Mouse (Mus musculus) heart, embryonic 14.5 days (tissue): ENCODE measurements around the gene Cdc37. TPM values are rescaled to one million over a fixed set of nuclear protein-coding genes. Genes with fewer than 3 reads are reported as not detected.
A peak's percentile ranks its signal among the peaks of the same experiment; 100 is the strongest.
"Not testable (repeated sequence)": the region's sequence is repeated elsewhere in the genome, so short reads cannot be mapped to it uniquely, and the experiment has no call there.

Experiments
- ATAC-seq: fragments of 200-750 bp; cut with Nextera tagmentation; 2 replicates; pipeline ENCODE4 v1.8.0; 2017; ENCODE audit warnings: low read depth, moderate TSS enrichment; ENCODE audit not compliant: insufficient number of reproducible peaks, insufficient read depth, low FRiP score
- H3K27ac ChIP-seq, 2 experiments: fragments of 200-500 bp in 1 of 2; fragments of 300-500 bp in 1 of 2; sonication (generic) in 1 of 2; replicated peaks in 1 of 2; 2 replicates each; pipeline ENCODE4 v1.5.1; 2012 to 2014; ENCODE audit warnings: low read depth in 2 of 2, low read length in 2 of 2, control low read depth in 1 of 2, mild to moderate bottlenecking in 1 of 2, mixed read lengths in 1 of 2; ENCODE audit not compliant: control insufficient read depth in 1 of 2, insufficient read depth in 1 of 2
- H3K27me3 ChIP-seq: fragments of 300-500 bp; sonication (generic); 2 replicates; pipeline ENCODE4 v1.6.1; 2014; ENCODE audit warnings: mild to moderate bottlenecking, low read length, control low read depth; ENCODE audit not compliant: control insufficient read depth, insufficient read depth
- H3K36me3 ChIP-seq: fragments of 300-500 bp; sonication (generic); 2 replicates; pipeline ENCODE4 v1.6.1; 2014; ENCODE audit warnings: mild to moderate bottlenecking, control low read depth, low read length, mixed read lengths; ENCODE audit not compliant: control insufficient read depth, insufficient read depth
- H3K4me1 ChIP-seq, 2 experiments: fragments of 200-500 bp in 1 of 2; fragments of 300-500 bp in 1 of 2; sonication (generic) in 1 of 2; 2 replicates each; pipeline ENCODE4 v1.6.1; 2012 to 2014; ENCODE audit warnings: low read length in 2 of 2, control low read depth in 1 of 2, mixed read lengths in 1 of 2; ENCODE audit not compliant: control insufficient read depth in 2 of 2, insufficient read depth in 2 of 2
- H3K4me2 ChIP-seq: fragments of 300-500 bp; sonication (generic); 2 replicates; pipeline ENCODE4 v1.6.1; 2014; ENCODE audit warnings: mild to moderate bottlenecking, low read length
- H3K4me3 ChIP-seq, 2 experiments: fragments of 200-500 bp in 1 of 2; fragments of 300-500 bp in 1 of 2; sonication (generic) in 1 of 2; 2 replicates each; pipeline ENCODE4 v1.5.1; 2012 to 2014; ENCODE audit warnings: low read length in 2 of 2, mild to moderate bottlenecking in 2 of 2, control low read depth in 1 of 2, low read depth in 1 of 2, moderate library complexity in 1 of 2; ENCODE audit not compliant: control insufficient read depth in 1 of 2, insufficient read depth in 1 of 2
- H3K9ac ChIP-seq: fragments of 300-500 bp; sonication (generic); 2 replicates; pipeline ENCODE4 v1.6.1; 2014; ENCODE audit warnings: mild to moderate bottlenecking, low read length
- H3K9me3 ChIP-seq: fragments of 300-500 bp; sonication (generic); 2 replicates; pipeline ENCODE4 v1.6.1; 2016; ENCODE audit warnings: low read length, control low read depth; ENCODE audit not compliant: control insufficient read depth
- WGBS: fragments of 180-500 bp; shearing (Covaris S2); extraction: QIAGEN DNeasy Blood & Tissue Kit; methylation state at CpG from one replicate; pipeline ENCODE4 v1.1.7; 2014; 5-methylcytosine and 5-hydroxymethylcytosine counted together
- polyA plus RNA-seq: library from polyadenylated mRNA; unstranded; fragments of >200 nt; fragmentation: Nextera tagmentation; extraction: Ambion mirVana; gene quantifications from 2 replicates; pipeline ENCODE4 v1.2.1, GENCODE M21; 2014

Cdc37 gene
- polyA plus RNA-seq: 209 and 212 TPM in 2 replicates

GRCm38 (mm10) chr9:21149654-21150419, at the start of gene Cdc37:
TSS of gene Cdc37 (minus strand) at chr9:21149982.
- H3K4me2 ChIP-seq: peak within 1 kb of the TSS; percentile 91
- peak within 1 kb of the TSS; percentile 90 for H3K9ac ChIP-seq
- H3K4me3 ChIP-seq: peak within 1 kb of the TSS; percentile 79 to 96
- WGBS: 3% methylated on average over 56 of the region's 56 CpGs
- H3K36me3 ChIP-seq: peaks cover 19% of the 10 kb centered on the region
- peak within 1 kb of the TSS; percentile 73 to 79 for H3K27ac ChIP-seq
- H3K27me3 ChIP-seq: no peaks in the 10 kb centered on the region
- peak; percentile 90 for ATAC-seq
- H3K9me3 ChIP-seq: no peaks in the 10 kb centered on the region
- peaks cover 22 to 53% of the 10 kb centered on the region in 2 experiments for H3K4me1 ChIP-seq

DNA sequence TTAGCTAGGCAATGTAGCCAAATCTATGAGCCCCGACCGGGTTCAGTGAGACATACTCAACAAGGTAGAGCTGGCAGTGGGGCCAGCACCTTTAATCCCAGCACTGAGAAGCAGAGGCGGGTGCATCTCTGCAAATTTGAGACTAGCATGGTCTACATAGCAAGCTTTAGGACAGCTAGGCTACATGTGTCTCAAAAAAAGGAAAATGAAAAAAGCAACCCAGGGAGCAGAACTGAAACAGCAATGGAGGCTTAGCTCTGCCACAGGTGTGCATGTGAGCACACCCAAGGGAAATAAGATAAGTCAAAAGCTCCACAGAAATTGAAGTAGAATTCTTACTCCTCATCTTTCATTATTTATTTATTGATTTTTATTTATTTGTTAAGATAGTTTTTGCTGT, 49.2 kb upstream of the Cdc37 start:
- no peak for ATAC-seq
- Histone ChIP-seq H3K9me3 (no peaks in the 10 kb centered on the region), H3K4me2 (no peak overlapping the region), H3K9ac (no peak overlapping the region), H3K36me3 (peaks cover 25% of the 10 kb centered on the region), H3K4me1 (no peaks in the 10 kb centered on the region; a peak in 1 of 4 replicates), H3K27ac (no peak overlapping the region), H3K4me3 (no peak overlapping the region), H3K27me3 (no peaks in the 10 kb centered on the region)
- WGBS: 91% methylated on average over 3 of the region's 3 CpGs

- 53% methylated on average over 4 of the region's 4 CpGs for WGBS
- peaks cover 27% of the 10 kb centered on the region for H3K36me3 ChIP-seq
- H3K4me1 ChIP-seq: no peaks in the 10 kb centered on the region; a peak in 1 of 4 replicates
- no peak overlapping the region for H3K4me3 ChIP-seq
- H3K27ac ChIP-seq: no peak overlapping the region
- no peaks in the 10 kb centered on the region for H3K9me3 ChIP-seq
- no peak overlapping the region for H3K4me2 ChIP-seq
- no peak for ATAC-seq
- no peak overlapping the region for H3K9ac ChIP-seq
- H3K27me3 ChIP-seq: no peaks in the 10 kb centered on the region
These were observed 48.2 kb upstream of the Cdc37 start for GRCm38 (mm10) chr9:21197981-21198380.

DNA sequence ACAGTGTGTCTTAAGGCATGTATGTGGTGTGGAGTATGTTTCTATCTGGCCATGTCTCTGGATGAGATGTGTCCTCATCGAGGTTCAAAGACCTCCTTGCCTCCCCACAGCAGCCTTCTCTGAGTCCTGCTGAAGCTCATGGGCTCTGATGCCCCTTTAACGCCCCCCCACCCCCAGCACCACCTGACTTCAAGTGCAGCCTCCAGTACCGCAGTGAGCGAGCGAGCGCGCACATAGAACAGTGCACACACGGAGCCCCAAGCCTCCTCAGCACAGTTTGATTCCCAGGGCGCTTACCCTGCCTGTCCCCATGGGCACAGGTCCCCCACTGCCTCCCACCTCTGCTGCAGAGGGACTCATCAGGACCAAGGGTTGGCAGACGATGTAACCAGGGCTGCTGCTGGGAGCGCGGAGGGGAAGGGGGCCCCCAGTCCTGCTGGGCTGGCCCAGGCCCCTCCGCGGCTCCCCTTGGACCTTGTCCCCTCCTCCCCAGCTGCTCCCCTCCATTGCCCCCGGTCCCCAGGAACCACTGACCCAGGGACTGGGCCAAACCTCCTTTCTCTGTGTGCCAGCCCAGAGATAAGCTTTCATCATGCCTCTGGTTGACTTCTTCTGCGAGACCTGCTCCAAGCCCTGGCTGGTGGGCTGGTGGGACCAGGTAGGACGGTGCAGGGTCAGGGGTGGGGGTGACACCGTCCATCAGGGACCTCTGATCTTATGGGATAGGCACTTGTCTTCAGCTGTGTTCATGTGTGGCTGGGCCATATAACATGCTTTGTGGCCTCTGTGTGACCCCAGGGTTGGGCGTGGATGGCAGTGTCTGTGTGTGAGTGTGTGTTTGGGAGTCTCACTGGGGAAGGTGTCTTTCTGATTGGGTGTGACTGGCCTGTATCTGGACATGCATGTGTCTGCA, 47.0 kb upstream of the Cdc37 start:
- H3K9me3 ChIP-seq: no peaks in the 10 kb centered on the region
- H3K27me3 ChIP-seq: no peaks in the 10 kb centered on the region
- peak overlapping the region; percentile 26 to 28 for H3K4me3 ChIP-seq
- no peaks in the 10 kb centered on the region; a peak in 1 of 4 replicates for H3K4me1 ChIP-seq
- WGBS: 47% methylated on average over 19 of the region's 19 CpGs
- ATAC-seq: no peak; the same call in 1 of the 2 replicates
- H3K4me2 ChIP-seq: peak overlapping the region; percentile 54
- no peak overlapping the region for H3K27ac ChIP-seq
- peak overlapping the region; percentile 41; the same call in 1 of the 2 replicates for H3K9ac ChIP-seq
- H3K36me3 ChIP-seq: peaks cover 39% of the 10 kb centered on the region

- peaks cover 39% of the 10 kb centered on the region for H3K36me3 ChIP-seq
- not testable (repeated sequence) for H3K9ac ChIP-seq, H3K4me1 ChIP-seq, H3K9me3 ChIP-seq, H3K27me3 ChIP-seq, H3K4me3 ChIP-seq, H3K4me2 ChIP-seq, ATAC-seq, H3K27ac ChIP-seq
- 68% methylated on average over 7 of the region's 7 CpGs for WGBS
These were observed 46.1 kb upstream of the Cdc37 start for GRCm38 (mm10) chr9:21195736-21196505.

GRCm38 (mm10) chr9:21194787-21195493, 45.2 kb upstream of the Cdc37 start:
- H3K9ac ChIP-seq: no peak overlapping the region
- 93% methylated on average over 4 of the region's 4 CpGs for WGBS

More at GRCm38 (mm10) chr9:21194787-21195493, 45.2 kb upstream of the Cdc37 start:
- Histone ChIP-seq H3K36me3 (peaks cover 31% of the 10 kb centered on the region), H3K4me3 (no peak overlapping the region), H3K27me3 (no peaks in the 10 kb centered on the region), H3K27ac (no peak overlapping the region), H3K4me1 (peaks cover 0 to 4% of the 10 kb centered on the region in 2 experiments; a peak in 3 of 4 replicates), H3K4me2 (no peak overlapping the region), H3K9me3 (no peaks in the 10 kb centered on the region)
- no peak for ATAC-seq
